Mouse (Mus musculus) bone marrow macrophage, adult 2 months (primary cell): ENCODE results near the gene Madcam1. TPM values are rescaled to one million over a fixed set of nuclear protein-coding genes. Genes with fewer than 3 reads are reported as not detected.

Experiments used
- H3K27ac ChIP-seq: 2 replicates; pipeline ENCODE4 v1.5.1; 2012; ENCODE audit warnings: low read depth, low read length; ENCODE audit not compliant: insufficient read depth
- H3K4me1 ChIP-seq: 2 replicates; pipeline ENCODE4 v1.6.1; 2012; ENCODE audit warnings: low read length; ENCODE audit not compliant: control insufficient read depth, insufficient read depth
- H3K4me3 ChIP-seq: 2 replicates; pipeline ENCODE4 v1.5.1; 2012; ENCODE audit warnings: mild to moderate bottlenecking, low read length, moderate library complexity; ENCODE audit not compliant: insufficient read depth
- CTCF ChIP-seq: IDR thresholded peaks from 2 replicates; pipeline ENCODE4 v1.5.1; 2012; ENCODE audit warnings: low read depth, mild to moderate bottlenecking, low read length, moderate library complexity
- POLR2A ChIP-seq: IDR thresholded peaks from 2 replicates; pipeline ENCODE4 v1.6.1; 2012; ENCODE audit warnings: mild to moderate bottlenecking, low read depth, low read length, borderline replicate concordance
- polyA plus RNA-seq: library from polyadenylated mRNA; stranded (reverse); fragments of >200 nt; gene quantifications from 2 replicates; pipeline ENCODE4 v1.2.4, GENCODE M21; 2012; ENCODE audit not compliant: missing spikeins, insufficient read depth, insufficient read length

Madcam1 gene
- polyA plus RNA-seq, 1 experiment, result not detected

GRCm38 (mm10) chr10:79687513-79687912, 23.2 kb downstream of the Madcam1 start:
- H3K27ac ChIP-seq, result no peak overlapping the region
- TF ChIP-seq POLR2A (no peak), CTCF (no peak)
- peaks cover 12% of the 10 kb centered on the region for H3K4me1 ChIP-seq
- H3K4me3 ChIP-seq, result no peak overlapping the region

DNA sequence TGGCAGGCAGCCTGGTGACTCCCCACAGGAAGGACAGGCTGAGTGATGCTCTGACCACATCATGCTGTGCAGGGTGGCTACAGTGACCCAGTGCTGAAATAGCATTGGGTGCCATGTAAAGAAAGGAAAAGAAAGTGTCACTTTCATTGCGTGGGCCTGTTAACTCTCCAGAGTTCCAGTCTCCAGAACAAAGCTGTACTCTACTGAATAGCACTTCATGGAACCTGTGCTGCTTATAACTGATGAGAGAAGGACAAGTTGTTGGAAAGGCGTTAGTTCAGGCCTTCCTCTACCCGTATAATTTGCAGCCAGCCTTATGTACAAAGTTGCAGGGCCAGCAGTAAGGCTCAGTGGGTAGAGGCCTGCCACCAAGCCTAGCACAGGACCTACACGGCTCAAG, 24.4 kb downstream of the Madcam1 start, which contains the start of gene Gzmm:
Gene Gzmm, plus strand, starts transcription at position 301 of the 400 bp plus-strand sequence.
- Histone ChIP-seq H3K4me3 (no peak within 1 kb of the TSS), H3K4me1 (peaks cover 12% of the 10 kb centered on the region), H3K27ac (no peak within 1 kb of the TSS)
- TF ChIP-seq POLR2A (no peak), CTCF (no peak)

DNA sequence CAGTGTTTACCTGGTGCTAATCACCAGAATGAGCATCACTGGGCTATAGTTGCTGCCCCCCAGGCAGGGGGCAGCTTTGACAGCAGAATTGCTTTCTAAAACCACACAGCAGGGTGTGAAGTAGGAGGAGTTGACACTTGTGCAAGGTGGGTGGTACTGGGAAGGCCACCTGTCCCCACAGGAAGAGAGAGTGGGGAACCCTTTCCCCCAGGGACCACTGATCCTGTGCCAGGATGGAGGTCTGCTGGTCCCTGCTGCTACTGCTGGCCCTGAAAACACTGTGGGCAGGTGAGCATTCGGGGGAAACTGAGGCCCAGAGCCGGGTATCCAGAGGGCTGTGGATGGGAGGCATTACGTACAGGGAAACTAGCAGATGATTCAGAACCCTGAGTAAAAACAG, 24.8 kb downstream of the Madcam1 start:
- no peak overlapping the region for H3K4me3 ChIP-seq
- peaks cover 7% of the 10 kb centered on the region for H3K4me1 ChIP-seq
- no peak for TF ChIP-seq POLR2A
- TF ChIP-seq CTCF, result no peak
- H3K27ac ChIP-seq, result no peak overlapping the region

DNA sequence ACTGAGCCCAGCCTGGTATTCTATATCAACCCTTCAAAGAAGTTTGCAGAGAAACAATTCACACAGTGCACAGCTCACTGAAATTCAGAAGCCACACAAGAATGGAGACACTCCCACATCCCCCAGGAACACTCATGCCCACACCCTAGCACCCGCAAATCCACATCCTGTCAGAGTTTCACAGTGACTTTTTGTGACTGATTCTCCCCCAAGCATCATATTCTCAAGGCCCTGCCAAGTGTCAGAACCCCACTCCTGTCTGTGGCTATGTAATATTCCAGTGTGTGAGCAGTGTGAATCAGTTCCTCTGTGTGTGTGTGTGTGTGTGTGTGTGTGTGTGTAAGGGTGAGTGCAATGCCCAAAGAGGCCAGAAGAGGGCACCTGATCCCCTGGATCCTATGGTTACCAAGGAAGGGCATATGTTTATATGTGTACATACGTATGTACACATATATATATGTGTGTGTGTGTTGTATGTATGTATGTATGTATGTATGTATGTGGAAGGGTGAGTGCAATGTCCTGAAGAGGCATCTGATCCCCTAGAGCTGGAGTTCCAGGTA, 27.7 kb downstream of the Madcam1 start:
- TF ChIP-seq CTCF (no peak), POLR2A (no peak)
- Histone ChIP-seq H3K4me1 (peaks cover 12% of the 10 kb centered on the region), H3K4me3 (no peak overlapping the region), H3K27ac (no peak overlapping the region)

- Histone ChIP-seq H3K4me1 (peaks cover 22% of the 10 kb centered on the region), H3K27ac (no peak overlapping the region), H3K4me3 (no peak overlapping the region)
- TF ChIP-seq POLR2A (no peak), CTCF (no peak)
These were observed 29.4 kb downstream of the Madcam1 start for GRCm38 (mm10) chr10:79693580-79694378.

GRCm38 (mm10) chr10:79694379-79694655, 30.0 kb downstream of the Madcam1 start:
- Histone ChIP-seq H3K4me3 (no peak overlapping the region), H3K4me1 (peaks cover 22% of the 10 kb centered on the region), H3K27ac (no peak overlapping the region)
- no peak for TF ChIP-seq POLR2A
- no peak for TF ChIP-seq CTCF

DNA sequence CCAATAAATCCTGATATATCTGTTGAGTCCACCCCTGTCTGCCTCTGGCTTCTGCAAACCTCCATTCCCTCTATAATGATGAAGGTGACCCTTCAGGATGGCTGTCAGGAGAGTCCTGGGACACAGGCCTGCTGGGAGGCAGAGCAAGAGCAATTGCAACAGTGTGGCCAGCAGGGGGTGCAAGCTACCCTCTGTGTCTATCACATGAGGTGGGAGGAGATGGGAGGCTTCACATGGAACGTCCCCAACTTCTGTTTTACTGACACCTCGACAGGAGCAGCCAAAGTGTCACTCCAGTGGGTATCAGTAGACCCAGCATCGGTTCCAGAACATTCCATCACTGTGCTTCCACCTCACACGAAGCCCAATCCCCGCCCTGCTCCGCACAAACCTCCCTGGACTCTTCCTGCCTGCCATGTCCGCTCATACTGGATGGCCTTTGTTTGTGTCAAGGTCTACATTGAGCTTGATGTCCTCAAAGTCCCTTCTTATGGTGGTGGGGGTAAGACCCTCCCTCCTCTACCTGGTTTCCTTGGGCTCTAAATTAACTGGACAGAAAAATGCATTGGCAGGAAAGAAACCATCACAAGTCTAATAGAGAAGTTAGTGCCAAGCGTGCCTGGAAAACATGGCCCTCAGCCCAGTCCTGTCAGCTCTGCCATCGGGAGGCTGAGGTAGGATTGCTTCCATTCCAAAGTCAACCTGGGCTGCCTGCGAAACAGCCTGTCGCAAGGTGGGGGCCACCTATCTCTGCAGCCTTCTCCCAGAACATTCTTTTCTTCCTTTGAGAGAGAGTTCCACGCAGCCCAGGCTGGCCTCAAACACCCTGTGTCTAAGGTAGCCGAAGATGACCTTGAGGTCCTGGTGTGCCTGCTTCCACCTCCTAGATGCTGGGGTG, 31.1 kb downstream of the Madcam1 start:
- TF ChIP-seq POLR2A, result no peak
- peak; percentile 77 for TF ChIP-seq CTCF
- no peak overlapping the region for H3K27ac ChIP-seq
- peaks cover 22% of the 10 kb centered on the region for H3K4me1 ChIP-seq
- no peak overlapping the region for H3K4me3 ChIP-seq

GRCm38 (mm10) chr10:79696129-79696651, 31.8 kb downstream of the Madcam1 start:
- H3K4me1 ChIP-seq, result peaks cover 22% of the 10 kb centered on the region
- TF ChIP-seq POLR2A, result no peak
- no peak for TF ChIP-seq CTCF
- no peak overlapping the region for H3K4me3 ChIP-seq
- H3K27ac ChIP-seq, result no peak overlapping the region

GRCm38 (mm10) chr10:79697916-79698315, 33.6 kb downstream of the Madcam1 start:
- no peak overlapping the region for H3K27ac ChIP-seq
- H3K4me1 ChIP-seq, result peaks cover 22% of the 10 kb centered on the region
- H3K4me3 ChIP-seq, result no peak overlapping the region
- no peak for TF ChIP-seq CTCF
- TF ChIP-seq POLR2A, result no peak
